Mouse (Mus musculus) midbrain, embryonic 16.5 days (tissue): ENCODE data around the gene Map6. TPM values are rescaled to one million over a fixed set of nuclear protein-coding genes. Genes with fewer than 3 reads are reported as not detected.

Source experiments
- ATAC-seq: fragments of 200-750 bp; cut with Nextera tagmentation; 2 replicates; pipeline ENCODE4 v1.8.0; 2017; ENCODE audit warnings: moderate TSS enrichment
- H3K27ac ChIP-seq: fragments of 300-500 bp; sonication (generic); 2 replicates; pipeline ENCODE4 v1.5.1; 2014; ENCODE audit warnings: mild to moderate bottlenecking, low read length, mixed read lengths
- H3K27me3 ChIP-seq: fragments of 300-500 bp; sonication (generic); 2 replicates; pipeline ENCODE4 v1.6.1; 2014; ENCODE audit warnings: low read depth, low read length, mixed read lengths; ENCODE audit not compliant: control insufficient read depth, insufficient read depth
- H3K36me3 ChIP-seq: fragments of 300-500 bp; sonication (generic); 2 replicates; pipeline ENCODE4 v1.6.1; 2014; ENCODE audit warnings: mild to moderate bottlenecking, low read length, moderate library complexity, mixed read lengths; ENCODE audit not compliant: control insufficient read depth, insufficient read depth
- H3K4me1 ChIP-seq: fragments of 300-500 bp; sonication (generic); 2 replicates; pipeline ENCODE4 v1.6.1; 2014; ENCODE audit warnings: mild to moderate bottlenecking, low read length, mixed read lengths; ENCODE audit not compliant: control insufficient read depth, insufficient read depth
- H3K4me2 ChIP-seq: fragments of 300-500 bp; sonication (generic); 2 replicates; pipeline ENCODE4 v1.6.1; 2014; ENCODE audit warnings: mild to moderate bottlenecking, low read length, mixed read lengths
- H3K4me3 ChIP-seq: fragments of 300-500 bp; sonication (generic); 2 replicates; pipeline ENCODE4 v1.5.1; 2014; ENCODE audit warnings: low read depth, mild to moderate bottlenecking, low read length, moderate library complexity, mixed read lengths
- H3K9ac ChIP-seq: fragments of 300-500 bp; sonication (generic); 2 replicates; pipeline ENCODE4 v1.6.1; 2014; ENCODE audit warnings: low read depth, low read length, mixed read lengths
- H3K9me3 ChIP-seq: fragments of 300-500 bp; sonication (generic); replicated peaks from 2 replicates; pipeline ENCODE4 v1.6.1; 2014; ENCODE audit warnings: mild to moderate bottlenecking, low read length, mixed read lengths; ENCODE audit not compliant: control insufficient read depth, poor library complexity, severe bottlenecking
- WGBS: fragments of 180-500 bp; shearing (Covaris S2); extraction: QIAGEN DNeasy Blood & Tissue Kit; methylation state at CpG from one replicate; pipeline ENCODE4 v1.1.7; 2014; 5-methylcytosine and 5-hydroxymethylcytosine counted together
- polyA plus RNA-seq: library from polyadenylated mRNA; unstranded; fragments of >200 nt; fragmentation: Nextera tagmentation; extraction: Ambion mirVana; gene quantifications from 2 replicates; pipeline ENCODE4 v1.2.1, GENCODE M21; 2015

Map6 gene
- 140 and 155 TPM in 2 replicates for polyA plus RNA-seq

DNA sequence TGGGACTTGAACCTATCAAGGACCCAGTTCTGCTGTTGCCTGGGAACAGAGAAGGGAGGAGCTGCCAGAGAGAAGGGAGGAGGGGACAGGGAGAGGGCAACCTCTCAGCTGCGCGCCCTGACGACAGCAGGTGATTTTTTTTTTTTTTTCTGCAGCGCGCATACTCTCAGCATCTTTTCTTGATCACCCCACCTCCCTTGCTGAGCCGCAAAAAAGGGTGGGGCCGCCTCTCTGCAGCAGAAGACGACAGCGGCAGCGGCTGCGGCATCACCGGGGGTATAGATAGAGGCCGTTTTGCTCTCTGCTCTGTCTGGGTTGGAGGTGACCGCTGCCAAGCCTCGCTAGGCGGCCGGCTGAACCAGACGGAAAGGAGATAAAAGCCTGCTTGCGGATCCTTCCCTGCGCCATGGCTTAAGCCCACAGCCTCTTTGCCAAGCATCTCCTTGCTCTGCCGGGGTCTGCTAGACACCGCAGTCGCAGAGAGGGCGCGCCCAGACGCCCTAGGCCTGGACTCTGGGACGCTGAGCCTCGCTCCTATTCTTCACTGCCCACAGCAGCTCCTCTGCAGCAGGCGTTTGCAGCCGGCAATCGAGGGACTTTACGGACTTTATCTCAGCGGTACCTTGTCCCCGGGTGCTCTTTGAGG, at the start of gene Map6:
Gene Map6 (plus strand): TSS at position 197 of the 646 bp plus-strand sequence.
- 0% methylated on average over 34 of the region's 34 CpGs for WGBS
- Histone ChIP-seq H3K27me3 (no peaks in the 10 kb centered on the region; the same call in 1 of the 2 replicates), H3K4me1 (peaks cover 23% of the 10 kb centered on the region), H3K9ac (peak within 1 kb of the TSS; percentile 88), H3K36me3 (no peaks in the 10 kb centered on the region), H3K27ac (peak within 1 kb of the TSS; percentile 98), H3K4me2 (peak within 1 kb of the TSS; percentile 71), H3K4me3 (peak within 1 kb of the TSS; percentile 92), H3K9me3 (no peaks in the 10 kb centered on the region)
- peak; percentile 78 for ATAC-seq

DNA sequence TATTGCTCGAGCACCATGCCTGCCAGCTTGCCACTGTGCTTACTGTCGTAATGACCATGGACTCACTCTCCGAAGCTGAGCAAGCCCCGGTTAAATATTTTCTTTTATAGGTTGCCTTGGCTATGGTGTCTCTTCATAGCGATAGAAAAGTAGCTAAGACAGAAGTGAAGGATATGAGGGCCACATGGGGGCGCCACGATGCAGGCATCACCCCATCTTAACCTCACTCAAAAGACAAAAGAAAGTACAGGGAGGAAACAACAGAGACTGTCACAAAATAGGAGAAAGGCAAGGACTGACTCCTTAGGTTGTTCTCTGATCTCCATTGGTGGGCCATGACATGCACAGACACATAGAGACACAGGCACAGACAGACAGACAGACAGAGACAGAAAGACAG, 43.0 kb upstream of the Map6 start:
- Histone ChIP-seq H3K27ac (no peak overlapping the region), H3K4me3 (no peak overlapping the region), H3K36me3 (no peaks in the 10 kb centered on the region), H3K27me3 (no peaks in the 10 kb centered on the region), H3K9me3 (no peaks in the 10 kb centered on the region), H3K4me1 (no peaks in the 10 kb centered on the region), H3K9ac (no peak overlapping the region), H3K4me2 (no peak overlapping the region)
- ATAC-seq: no peak
- 58% methylated on average over 7 of the region's 7 CpGs for WGBS

DNA sequence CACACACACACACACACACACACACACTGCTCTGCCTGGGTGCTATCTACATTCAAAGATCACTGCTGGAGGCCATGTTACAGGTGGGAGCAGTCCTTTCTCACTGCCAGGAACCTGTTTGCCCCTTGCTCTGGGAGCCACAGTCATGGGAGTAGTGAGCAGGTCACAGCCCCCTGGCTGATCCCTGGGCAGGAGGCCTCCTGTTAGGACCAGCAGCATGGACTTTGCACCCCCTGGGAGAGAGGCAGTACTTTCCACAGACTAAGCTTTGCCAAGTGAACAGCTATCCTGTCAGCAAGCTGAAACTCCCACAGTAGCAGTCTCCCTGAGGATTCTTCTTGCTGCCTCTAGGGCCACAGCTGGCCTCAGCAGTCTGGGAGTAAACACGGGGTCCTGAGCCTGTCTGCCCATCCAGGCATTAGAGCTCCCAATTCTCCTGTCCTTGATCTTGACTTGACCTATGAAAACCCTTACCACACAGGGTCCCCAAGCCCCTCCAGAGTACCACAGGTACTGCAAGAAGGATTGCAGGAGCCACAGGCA, 42.5 kb upstream of the Map6 start:
- H3K4me2 ChIP-seq: no peak overlapping the region
- no peak overlapping the region for H3K4me3 ChIP-seq
- no peak overlapping the region for H3K9ac ChIP-seq
- ATAC-seq: no peak
- H3K27ac ChIP-seq: no peak overlapping the region
- H3K4me1 ChIP-seq: no peaks in the 10 kb centered on the region
- H3K36me3 ChIP-seq: no peaks in the 10 kb centered on the region
- WGBS: 50% methylated on average over 1 of the region's 1 CpGs
- H3K27me3 ChIP-seq: no peaks in the 10 kb centered on the region
- H3K9me3 ChIP-seq: no peaks in the 10 kb centered on the region

DNA sequence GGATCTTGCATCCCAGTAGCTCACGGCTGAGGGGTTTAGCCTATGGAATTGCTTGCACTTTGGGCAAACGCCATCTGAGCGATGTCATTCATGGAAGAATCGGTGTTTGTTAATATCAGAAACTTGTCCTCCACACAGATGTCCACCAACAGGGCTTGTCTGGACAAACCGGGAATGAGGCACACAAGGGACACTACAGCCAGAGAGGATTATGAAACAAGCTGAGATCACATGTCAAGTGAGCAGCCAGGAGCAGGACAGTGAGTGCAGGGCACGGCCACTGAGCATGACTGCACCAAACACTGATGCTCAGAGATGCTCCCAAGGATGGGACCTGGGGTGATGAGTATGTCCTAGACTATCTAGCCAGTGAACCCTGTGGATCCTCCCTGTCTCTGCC, 41.8 kb upstream of the Map6 start:
- H3K36me3 ChIP-seq: no peaks in the 10 kb centered on the region
- no peaks in the 10 kb centered on the region for H3K9me3 ChIP-seq
- no peaks in the 10 kb centered on the region for H3K27me3 ChIP-seq
- H3K9ac ChIP-seq: no peak overlapping the region
- no peaks in the 10 kb centered on the region for H3K4me1 ChIP-seq
- no peak overlapping the region for H3K4me2 ChIP-seq
- H3K27ac ChIP-seq: no peak overlapping the region
- no peak overlapping the region for H3K4me3 ChIP-seq
- ATAC-seq: no peak
- 75% methylated on average over 6 of the region's 6 CpGs for WGBS

DNA sequence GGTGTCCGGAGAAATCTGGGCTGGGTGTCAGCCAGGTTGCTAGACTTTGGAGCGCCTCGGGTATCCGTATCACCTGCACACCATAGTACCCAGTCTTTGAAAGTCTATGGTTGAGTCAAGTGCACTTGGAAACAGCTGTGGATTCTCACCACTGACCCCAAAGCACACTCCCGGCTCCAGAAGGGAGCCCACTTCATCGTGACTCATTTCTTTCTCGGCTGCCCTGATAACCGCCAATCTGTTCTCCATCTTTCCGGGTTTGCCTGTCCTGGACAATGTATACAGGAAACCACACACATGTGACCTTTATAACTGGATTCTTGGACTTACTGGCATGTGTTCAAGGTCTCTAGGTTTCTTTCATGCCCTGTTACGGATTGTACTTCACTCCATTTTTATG, 40.6 kb upstream of the Map6 start:
- 94% methylated on average over 10 of the region's 10 CpGs for WGBS
- H3K27ac ChIP-seq: no peak overlapping the region
- H3K4me2 ChIP-seq: no peak overlapping the region
- no peaks in the 10 kb centered on the region for H3K9me3 ChIP-seq
- H3K36me3 ChIP-seq: no peaks in the 10 kb centered on the region
- H3K4me3 ChIP-seq: no peak overlapping the region
- no peaks in the 10 kb centered on the region for H3K4me1 ChIP-seq
- ATAC-seq: no peak
- H3K27me3 ChIP-seq: no peaks in the 10 kb centered on the region
- H3K9ac ChIP-seq: no peak overlapping the region

DNA sequence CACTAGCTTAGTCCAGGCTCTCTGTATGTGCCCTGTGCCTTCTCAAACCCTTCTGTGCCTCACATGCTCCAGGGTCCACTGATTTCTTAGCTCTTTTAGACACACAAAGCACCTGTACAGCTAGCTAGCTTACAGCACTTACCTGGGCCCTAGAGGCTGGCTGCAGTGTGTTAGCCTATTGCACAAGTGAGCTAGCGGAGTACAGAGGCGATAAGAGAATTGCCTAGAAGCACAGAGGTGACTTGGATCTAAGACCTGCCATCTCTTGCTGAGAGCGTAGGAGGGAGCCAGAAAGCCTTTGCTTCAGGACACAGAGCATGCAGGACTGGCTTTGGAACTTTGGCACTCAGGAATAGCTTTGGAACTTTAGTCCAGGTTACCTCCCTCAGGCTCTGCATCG, 40.0 kb upstream of the Map6 start:
- Histone ChIP-seq H3K27me3 (no peaks in the 10 kb centered on the region), H3K27ac (no peak overlapping the region), H3K4me2 (no peak overlapping the region), H3K36me3 (no peaks in the 10 kb centered on the region), H3K9me3 (no peaks in the 10 kb centered on the region), H3K4me1 (no peaks in the 10 kb centered on the region), H3K9ac (no peak overlapping the region), H3K4me3 (no peak overlapping the region)
- no peak for ATAC-seq
- 96% methylated on average over 4 of the region's 4 CpGs for WGBS

DNA sequence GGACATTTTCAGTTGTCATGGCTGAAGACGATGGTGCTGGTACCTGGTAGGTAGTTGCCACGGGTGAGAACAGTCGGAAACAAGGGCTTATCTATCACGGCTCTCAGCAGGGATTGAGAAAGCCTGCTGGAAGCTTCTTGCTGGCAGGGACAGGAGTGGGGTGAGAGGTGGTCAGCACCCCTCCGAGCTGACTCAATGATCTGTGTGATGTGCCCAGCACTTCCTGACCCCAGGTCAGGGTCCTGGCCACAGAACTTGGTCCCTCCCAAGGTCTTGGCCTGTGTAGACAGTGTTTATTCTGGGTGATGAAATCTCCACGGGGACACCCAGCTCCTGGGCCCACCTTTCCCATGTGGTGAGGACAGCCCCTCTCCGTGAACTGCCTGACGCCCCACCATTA, 38.4 kb upstream of the Map6 start:
- H3K36me3 ChIP-seq: no peaks in the 10 kb centered on the region
- 79% methylated on average over 8 of the region's 8 CpGs for WGBS
- no peak overlapping the region for H3K9ac ChIP-seq
- no peaks in the 10 kb centered on the region for H3K4me1 ChIP-seq
- no peak for ATAC-seq
- no peak overlapping the region for H3K27ac ChIP-seq
- H3K9me3 ChIP-seq: no peaks in the 10 kb centered on the region
- H3K27me3 ChIP-seq: no peaks in the 10 kb centered on the region
- H3K4me2 ChIP-seq: no peak overlapping the region
- no peak overlapping the region for H3K4me3 ChIP-seq

DNA sequence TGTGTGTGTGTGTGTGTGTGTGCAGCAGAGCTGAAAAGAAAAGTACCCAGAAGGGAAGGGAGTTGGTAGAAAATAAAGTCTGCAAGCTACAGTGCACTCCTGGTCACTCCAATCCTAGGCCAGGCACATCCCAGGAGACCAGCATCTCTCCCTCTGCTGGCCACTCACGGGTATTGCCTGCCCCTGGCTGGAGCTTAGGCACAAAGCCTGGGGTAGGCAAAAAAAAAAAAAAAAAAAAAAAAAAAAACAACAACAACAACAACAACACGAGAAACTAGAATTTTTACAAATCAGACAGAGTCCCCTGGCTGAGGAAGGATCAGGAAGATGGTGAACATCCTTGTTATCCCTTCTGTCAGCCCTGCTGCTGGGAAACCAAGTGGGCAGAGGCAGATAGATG, 37.8 kb upstream of the Map6 start:
- no peak for ATAC-seq
- H3K27ac ChIP-seq: no peak overlapping the region
- H3K4me2 ChIP-seq: no peak overlapping the region
- no peak overlapping the region for H3K9ac ChIP-seq
- H3K4me3 ChIP-seq: no peak overlapping the region
- WGBS: 7% methylated on average over 2 of the region's 2 CpGs
- no peaks in the 10 kb centered on the region for H3K4me1 ChIP-seq
- H3K27me3 ChIP-seq: no peaks in the 10 kb centered on the region
- no peaks in the 10 kb centered on the region for H3K9me3 ChIP-seq
- H3K36me3 ChIP-seq: no peaks in the 10 kb centered on the region

DNA sequence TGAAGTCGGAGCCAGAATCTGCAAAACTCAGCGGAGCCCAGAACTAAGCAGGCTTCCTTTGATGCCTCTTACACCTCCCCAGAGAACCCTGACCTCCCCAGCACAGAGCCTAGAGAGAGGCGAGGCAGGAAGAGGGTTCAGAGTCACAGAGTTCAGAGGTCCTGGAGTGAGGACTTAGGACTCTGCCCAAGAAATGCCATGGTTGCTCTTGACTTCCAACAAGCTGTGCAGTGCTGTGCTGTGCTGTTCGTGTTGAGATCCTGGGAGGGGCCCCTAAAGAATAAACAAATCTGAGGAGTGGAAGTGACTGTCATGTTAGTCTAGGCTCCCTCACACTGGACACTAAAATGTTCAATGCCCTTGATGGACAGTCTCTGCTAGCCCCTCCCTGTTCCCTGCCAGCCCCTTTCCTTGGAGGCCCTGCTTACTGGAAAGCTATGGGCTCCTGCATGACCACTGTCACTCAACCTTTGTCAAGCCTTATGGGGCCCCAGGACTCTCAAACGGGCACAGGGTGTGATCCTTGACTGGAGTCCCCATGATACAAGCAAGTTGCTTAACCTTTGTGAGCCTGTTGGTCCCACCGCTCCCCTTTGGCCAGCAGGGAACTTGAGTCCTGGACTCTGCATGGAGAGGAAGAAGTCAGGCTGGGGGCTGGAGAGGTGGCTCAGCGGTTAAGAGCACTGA, 37.0 kb upstream of the Map6 start:
- WGBS: 83% methylated on average over 7 of the region's 7 CpGs

More for the DNA sequence above, 37.0 kb upstream of the Map6 start:
- Histone ChIP-seq H3K9me3 (no peaks in the 10 kb centered on the region), H3K36me3 (no peaks in the 10 kb centered on the region), H3K4me1 (no peaks in the 10 kb centered on the region), H3K4me3 (no peak overlapping the region), H3K9ac (no peak overlapping the region), H3K4me2 (no peak overlapping the region), H3K27ac (no peak overlapping the region), H3K27me3 (no peaks in the 10 kb centered on the region)
- no peak for ATAC-seq
